Mouse (Mus musculus) neutrophil, adult 5-6 weeks (primary cell): ENCODE measurements around the gene Hoxd10. TPM values are rescaled to one million over a fixed set of nuclear protein-coding genes. Genes with fewer than 3 reads are reported as not detected.

ENCODE experiments used
- ATAC-seq: fragments of 151-379, 151-347 bp; 2 replicates; pipeline ENCODE4 v1.8.0; 2017; ENCODE audit warnings: mild to moderate bottlenecking, moderate TSS enrichment; ENCODE audit not compliant: insufficient number of reproducible peaks, poor library complexity, low FRiP score, severe bottlenecking; ENCODE audit errors: extremely low read depth
- total RNA-seq: library from RNA; stranded (forward); fragments of 200-1000 nt; gene quantifications from 2 replicates; pipeline ENCODE4 v1.2.3, GENCODE M21; 2017

The Hoxd10 gene
- total RNA-seq, 1 experiment from 2014 or later = not detected

DNA sequence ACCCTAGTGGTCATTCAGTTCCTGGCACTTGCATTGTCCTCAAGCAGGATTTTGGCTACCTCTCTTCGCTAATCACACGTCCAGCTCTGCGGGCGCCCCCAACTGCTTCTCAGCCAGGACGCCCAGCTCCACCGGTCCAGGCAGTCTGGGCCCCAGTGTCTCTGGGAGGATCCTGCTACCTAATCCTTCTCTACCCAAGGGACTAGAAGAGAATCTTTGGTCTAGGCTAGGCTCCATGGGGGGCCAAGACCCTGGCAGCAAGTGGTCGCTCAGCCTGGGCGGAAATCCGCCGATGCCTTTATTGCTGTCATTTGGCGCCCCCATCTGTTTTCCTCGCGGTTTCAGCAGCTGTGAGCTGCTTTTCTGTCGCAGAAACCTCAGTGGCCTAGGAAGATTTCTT, 30.0 kb upstream of the Hoxd10 start:
- ATAC-seq = no peak

DNA sequence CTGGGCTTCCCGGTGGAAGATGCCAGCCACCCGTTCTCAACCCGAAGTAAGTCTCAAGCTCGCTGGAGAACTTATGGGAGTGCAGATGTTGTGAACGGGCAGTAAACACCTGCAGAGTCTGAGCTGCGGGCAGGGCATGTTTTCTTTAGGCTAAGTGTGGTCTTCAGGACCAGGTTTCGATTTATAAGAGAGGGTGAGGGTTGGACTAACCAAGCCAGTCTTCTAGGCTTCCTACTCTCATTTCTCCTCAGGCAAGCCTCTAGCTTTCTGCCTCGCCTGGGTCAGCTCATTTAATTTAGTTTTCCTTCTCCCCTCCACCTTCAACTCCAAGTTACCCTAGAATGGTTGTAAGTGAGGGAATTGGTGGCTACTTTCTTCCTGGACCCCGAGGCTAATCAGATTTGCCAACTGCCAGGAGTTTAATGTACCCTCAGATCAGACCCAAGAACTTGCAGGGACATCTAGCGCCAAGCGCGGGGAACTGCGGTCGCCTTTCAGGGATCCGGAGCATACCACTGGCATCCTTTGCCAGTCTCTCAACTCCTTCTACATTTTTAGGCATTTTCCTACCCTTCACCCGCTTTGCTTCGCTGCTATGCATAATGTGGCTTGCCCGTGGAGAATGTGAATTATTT, 28.3 kb upstream of the Hoxd10 start:
- ATAC-seq = no peak

DNA sequence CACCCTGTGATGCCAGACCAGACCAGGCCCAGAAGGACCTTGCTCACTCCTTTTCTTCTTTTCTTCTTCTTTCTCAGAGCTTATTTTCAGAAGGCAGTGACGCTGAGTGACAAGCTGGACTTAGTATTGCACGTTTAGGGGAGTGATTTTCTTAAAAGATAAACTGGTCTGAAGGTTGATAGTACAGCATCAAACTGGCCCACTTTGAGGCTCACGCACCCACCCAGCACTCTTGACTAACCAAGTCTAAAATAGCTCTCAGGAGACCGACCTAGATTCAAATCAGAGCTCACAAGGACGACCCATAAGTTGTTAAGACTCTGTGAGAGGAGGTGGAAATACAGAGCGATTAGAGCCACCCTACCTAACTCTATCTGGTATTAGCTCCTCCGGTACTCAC, 25.3 kb upstream of the Hoxd10 start:
- no peak for ATAC-seq

DNA sequence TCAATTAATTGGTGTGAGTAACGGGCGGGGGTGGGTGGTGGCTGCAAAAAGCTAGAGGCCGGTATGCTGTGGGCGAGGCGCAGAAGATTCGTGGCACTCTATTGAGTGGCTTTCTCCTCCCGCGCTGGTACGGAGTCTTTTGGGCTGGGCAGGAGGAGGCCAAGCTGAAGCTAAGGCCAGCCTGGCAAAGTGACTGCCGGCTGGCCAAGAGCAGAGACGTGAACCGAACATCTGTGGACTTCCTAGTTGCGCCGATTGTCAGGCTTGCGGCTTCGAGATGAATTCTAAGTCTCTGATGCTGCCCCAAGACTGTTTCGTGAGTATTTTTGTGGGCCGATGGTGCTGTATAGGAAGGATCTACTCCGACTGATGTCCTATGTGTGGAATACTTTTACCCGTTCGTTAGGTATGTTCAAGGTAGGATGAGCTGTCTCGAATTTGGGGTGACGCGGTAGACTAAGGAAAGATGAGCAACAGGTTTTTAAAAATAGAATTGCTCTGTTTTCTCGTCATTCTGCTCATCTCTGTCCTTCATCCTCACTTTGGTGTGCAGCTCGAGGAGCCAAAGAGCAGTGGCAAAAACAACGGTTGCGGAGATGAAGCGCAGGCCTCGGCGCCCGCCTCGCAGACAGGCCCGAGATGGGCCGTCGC, 24.4 kb upstream of the Hoxd10 start:
- no peak for ATAC-seq

DNA sequence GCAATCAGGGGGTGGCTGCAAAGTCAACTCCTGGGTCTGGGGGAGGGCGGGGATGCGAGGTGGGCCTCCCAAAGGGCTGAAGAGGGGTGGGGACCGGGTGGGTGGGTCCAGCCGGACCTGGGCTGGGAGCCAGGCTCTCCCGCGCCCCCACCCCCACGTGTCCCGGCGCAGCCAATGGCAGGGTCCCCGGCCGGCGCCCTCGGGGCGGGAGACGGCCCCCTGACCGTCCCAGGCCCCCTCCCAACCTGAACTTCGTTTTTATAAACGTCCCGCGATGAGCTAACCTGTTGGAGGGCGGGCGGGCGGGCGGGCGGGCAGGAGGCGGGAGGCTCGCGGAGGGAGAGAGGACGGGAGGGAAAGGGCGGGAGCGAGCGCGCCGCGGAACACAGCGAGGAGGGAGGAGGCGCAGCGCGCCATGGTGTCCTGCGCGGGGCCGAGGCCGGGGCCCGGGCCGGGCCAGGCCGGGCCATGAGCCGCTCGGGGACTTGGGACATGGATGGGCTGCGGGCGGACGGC, 23.8 kb upstream of the Hoxd10 start, which contains the start of gene Hoxd13:
Hoxd13 (plus strand) TSS at position 469 of the 516 bp plus-strand sequence.
- no peak for ATAC-seq

DNA sequence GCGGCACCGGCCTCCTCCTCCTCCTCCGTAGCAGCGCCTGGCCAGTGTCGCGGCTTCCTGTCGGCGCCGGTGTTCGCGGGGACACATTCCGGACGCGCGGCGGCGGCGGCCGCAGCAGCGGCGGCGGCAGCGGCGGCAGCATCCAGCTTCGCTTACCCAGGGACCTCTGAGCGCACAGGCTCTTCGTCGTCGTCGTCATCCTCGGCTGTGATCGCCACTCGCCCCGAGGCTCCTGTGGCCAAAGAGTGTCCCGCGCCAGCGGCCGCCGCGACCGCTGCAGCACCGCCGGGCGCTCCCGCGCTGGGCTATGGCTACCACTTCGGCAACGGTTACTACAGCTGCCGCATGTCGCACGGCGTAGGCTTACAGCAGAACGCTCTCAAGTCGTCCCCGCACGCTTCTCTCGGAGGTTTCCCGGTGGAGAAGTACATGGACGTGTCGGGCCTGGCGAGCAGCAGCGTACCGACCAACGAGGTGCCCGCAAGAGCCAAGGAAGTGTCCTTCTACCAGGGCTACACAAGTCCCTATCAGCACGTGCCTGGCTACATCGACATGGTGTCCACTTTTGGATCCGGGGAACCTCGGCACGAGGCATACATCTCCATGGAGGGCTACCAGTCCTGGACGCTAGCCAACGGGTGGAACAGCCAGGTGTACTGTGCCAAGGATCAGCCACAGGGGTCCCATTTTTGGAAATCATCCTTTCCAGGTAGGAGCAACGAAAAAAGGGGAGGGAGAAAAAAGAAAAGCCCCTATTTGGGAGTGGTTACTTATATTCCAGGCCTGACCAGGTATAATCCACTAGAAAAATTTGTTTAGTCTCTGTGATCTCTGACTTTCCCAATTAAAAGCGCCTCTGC, 23.1 kb upstream of the Hoxd10 start:
- no peak for ATAC-seq

DNA sequence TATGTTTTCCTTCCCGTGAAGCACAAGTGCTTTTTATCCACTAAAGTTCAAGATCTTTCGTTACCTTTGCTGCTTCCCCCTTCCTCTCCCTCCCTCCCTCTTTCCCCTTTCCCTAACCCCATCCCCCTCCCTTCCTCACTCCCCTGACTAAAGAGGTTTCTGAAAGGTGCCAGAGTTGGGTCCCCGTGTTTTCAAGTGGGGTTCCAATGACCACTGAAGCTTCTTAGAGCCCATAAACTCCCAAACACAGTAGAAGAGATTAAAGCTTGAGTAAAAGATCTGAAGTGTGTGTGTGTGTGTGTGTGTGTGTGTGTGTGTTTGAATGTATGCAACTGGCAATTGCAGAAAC, 22.5 kb upstream of the Hoxd10 start:
- no peak for ATAC-seq

DNA sequence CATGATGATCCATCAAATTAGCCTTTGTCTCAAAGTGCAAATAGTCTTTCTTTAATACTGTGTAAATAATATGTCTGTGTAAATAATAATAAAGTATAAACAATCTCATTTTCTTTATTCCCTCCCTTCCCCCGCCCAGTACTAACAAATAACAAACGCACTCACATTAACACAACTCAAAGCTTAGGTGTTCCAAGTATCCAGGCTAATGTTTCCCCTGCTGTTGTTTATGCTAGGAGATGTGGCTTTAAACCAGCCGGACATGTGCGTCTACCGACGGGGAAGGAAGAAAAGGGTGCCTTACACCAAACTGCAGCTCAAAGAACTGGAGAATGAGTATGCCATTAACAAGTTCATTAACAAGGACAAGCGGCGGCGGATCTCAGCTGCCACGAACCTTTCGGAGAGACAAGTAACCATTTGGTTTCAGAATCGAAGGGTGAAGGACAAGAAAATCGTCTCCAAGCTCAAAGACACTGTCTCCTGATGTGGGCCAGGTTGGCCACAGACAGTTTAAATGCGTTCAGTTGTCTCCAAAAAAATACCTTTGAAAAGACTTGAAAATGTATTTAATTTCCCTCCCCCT, 22.0 kb upstream of the Hoxd10 start:
- ATAC-seq = no peak

DNA sequence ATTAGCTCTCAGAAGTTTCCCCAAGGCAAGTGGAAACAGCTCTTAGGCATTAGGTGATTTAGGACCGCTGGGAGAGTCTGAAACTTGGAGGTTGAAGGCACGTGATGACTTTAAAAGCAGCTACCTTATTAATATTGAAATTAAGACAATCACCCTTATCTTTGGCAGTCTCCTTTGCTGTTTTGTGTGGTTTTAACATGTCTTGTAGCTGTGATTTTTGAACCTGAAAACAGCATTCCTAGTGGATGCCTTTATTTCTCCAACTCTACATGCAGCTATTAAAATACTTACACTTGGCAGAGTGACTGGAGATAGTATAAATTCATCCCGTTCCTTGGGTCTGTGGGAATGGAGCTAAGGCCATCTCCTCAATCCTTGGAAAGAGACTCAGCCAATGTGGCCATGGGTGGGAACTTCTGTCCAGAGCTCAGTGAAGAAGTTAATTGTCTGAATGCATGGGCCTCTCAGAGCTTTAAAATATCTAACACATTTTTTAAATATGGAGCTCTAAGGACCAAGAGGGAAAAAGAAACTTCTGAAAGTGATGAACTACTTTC, 21.0 kb upstream of the Hoxd10 start:
- ATAC-seq = no peak

DNA sequence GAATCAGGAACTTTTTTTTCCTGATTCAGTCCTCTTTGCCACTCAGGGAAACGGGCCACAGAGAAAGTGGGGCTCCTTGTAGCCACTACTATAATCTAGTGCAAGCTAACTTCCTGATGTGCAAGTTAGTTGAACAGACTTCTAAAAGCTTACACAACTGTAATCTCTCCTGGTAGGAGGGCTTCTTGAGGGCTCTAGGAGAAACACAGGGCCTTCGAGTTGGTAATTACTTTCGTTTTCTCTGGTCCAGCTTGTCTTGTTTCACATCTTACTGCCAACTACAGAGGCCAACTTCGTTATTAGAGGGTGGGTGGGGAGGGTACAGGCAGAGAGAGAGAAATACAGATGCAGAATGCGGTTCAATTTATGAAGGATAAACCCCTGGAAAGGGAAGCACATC, 19.9 kb upstream of the Hoxd10 start:
- ATAC-seq = no peak

DNA sequence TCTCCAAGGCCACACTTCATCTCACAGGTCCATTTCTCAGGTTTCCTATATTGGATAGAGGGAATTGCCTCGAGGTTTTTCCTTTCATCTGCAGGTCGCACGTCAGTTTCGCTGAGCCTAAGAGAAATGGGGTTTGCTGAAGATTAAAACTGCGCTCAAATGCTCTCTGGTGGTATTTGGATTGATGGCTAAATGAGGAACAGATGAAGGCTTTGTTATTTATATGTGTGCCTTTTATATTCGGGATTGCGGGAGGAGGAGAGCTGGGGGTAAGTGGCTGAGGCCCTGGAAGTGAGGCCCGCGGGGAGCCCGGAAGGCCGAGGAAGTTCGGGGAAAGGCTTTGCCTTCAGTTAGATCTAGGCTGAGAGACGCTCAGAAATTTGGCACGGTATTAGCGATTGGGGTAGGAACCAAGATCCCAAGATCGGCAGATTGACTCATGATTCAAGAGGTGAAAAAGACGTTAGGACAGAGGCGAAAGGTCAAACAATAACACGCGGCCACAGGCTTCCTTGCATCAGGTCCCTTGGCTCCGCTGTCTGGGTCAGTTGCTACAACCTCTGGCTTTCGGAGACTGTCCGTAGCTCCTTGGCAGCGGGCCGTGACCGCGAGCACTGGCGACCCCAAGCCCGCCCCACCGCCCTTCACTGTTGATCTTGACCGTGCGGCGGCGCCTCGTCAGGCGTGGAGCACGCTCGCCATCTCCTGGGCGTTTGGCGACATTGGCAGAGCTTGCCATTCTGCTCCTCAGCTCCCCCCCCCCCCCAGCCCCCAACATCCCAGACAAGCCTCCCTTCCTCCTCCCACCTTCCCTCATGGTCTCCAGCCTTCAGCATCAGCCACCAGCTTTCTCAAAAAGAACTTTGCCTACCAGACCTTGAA, 19.0 kb upstream of the Hoxd10 start:
- ATAC-seq = peak; percentile 55; the same call in 1 of the 2 replicates

DNA sequence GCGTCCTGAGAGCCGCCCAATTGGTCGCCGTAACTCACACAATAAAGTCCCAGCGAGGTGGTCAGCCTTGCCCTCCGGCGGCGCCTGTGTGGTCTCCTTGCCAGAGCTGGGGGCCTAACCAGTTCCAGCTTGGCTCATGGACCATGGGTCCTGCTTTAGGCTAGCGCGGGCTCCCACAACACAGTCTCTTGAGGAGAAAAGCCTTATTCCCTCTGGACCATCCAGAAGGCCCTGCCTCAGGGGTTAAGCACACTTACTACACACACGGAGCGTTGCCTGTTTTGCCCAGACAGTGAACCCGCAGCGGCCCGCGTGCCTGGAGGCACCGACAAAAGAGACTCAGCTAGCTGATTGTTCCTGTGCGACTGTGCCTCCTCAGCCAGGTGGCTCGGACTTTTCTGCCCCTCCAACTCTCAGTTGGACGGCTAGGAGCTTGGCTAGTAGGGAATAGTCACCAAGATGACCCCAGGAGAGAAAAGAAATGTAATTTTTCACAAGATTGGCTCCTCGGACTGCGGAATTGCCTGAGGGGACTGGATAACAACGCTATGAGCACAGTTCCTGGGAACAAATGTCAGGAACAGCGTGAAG, 17.8 kb upstream of the Hoxd10 start:
- no peak for ATAC-seq

DNA sequence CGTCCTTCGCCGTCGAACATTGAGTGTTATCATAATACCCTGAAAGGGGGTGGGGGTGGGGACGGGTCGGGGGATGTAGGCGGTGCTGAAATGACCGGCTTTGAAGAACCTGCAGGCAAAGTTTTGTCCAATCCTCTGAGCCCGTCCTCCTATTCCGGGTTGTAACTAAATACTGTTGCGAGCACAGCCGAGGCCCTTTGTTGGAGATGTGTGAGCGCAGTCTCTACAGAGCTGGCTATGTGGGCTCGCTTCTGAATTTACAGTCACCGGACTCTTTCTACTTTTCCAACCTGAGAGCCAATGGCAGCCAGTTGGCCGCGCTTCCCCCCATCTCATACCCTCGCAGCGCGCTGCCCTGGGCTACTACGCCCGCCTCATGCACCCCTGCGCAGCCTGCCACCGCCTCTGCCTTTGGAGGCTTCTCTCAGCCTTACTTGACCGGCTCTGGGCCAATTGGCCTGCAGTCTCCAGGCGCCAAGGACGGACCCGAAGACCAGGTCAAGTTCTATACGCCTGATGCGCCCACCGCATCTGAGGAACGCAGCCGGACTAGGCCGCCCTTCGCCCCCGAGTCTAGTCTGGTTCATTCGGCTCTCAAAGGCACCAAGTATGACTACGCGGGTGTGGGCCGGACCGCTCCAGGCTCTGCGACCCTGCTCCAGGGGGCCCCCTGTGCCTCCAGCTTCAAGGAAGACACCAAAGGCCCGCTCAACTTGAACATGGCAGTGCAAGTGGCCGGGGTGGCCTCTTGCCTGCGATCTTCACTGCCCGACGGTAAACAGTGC, 16.7 kb upstream of the Hoxd10 start, which contains the start of gene Hoxd12:
Hoxd12 (plus strand) TSS at position 133 of the 785 bp plus-strand sequence.
- no peak for ATAC-seq

DNA sequence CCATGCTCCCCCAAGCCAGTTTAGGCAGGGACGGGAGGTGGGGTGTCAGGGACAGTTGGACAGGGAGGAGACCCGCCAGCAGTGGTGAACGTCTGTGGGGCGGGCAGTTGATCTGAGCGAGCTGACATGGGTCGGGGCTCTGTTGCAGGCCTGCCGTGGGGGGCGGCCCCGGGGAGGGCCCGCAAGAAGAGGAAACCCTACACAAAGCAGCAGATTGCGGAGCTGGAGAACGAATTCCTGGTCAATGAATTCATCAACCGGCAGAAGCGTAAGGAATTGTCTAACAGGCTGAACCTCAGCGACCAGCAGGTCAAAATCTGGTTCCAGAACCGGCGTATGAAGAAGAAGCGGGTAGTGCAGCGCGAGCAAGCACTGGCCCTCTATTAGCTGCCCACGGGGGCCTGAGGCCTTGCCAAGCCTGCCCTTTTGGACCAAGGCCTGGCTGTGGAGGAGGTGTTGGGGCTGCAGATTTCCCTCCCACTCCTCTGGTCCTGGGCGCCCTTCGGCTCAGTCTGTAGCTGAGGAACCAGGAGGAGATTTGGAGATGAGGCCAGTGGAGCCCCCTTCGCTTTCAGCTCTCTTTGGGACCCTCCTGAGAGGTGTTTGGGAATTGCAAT, 15.9 kb upstream of the Hoxd10 start:
- no peak for ATAC-seq

DNA sequence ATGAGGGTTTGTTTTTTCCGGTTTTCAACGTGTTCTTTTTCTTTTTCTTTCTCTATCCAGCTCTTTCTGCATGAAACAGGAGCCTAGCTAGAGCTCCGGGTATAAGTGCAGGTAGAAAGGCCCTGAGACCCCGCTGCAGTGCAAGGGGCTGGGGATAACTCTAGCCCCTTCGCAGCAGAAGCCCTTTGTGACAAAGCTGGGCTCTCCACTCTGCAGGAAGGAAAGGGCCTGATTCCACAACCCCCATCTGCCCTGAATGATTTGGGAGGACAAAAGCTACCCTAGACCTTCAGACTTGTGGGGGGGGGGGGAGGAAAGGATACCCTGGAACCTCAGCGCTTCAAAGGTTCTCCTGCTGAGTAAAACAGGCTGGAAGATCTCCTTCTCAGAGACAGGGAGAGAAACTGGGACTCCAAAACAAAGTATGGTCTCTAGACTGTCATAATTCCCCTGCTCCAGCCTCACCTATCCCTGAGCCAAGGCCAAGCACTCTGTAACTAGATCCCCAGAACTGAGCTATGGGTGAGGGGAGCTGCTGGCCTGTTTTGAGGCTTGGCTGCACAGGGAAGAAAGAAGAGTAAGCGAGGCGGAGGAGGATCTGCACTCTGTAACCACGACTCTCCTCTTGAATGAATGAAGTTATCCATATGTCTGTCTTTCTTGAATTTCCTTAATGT, 15.2 kb upstream of the Hoxd10 start:
- no peak for ATAC-seq

DNA sequence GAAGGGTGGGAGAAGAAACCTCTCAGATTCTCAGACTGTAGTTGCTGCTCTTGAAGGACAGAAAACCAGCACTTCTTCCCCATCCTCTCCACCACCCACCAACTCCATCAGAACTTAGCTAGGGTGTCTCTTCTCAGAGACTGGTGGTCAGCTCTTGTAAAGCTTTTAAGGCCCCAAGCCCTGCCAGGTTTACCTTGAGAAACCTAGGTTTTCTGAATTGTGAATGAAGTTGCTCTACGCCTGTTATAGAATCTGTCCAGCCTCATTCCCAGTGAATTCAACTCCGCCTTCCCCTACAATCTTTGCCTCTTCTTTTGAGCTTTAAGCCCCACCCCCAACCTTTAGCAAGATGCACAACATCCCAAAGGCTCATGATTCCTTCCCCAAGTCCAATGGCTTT, 14.6 kb upstream of the Hoxd10 start:
- ATAC-seq = no peak
